Mouse (Mus musculus): ENCODE measurements at regions not wholly inside any gene's neighbourhood (a gene's known extent, or its start where the extent isn't known, plus 50 kb on each side); places are given as distances from the start of the nearest gene placed in this dataset.

- Histone ChIP-seq H3K27ac (ENCODE audit: insufficient read depth, low read length) (no peak overlapping the region), H3K9me3 (replicated peaks; ENCODE audit: control insufficient read depth, insufficient read depth, low read length, poor library complexity, severe bottlenecking) (no peaks in the 10 kb centered on the region), H3K4me3 (ENCODE audit: low read depth, low read length) (no peak overlapping the region), H3K36me3 (ENCODE audit: control insufficient read depth, insufficient read depth, low read length, poor library complexity, severe bottlenecking) (no peaks in the 10 kb centered on the region), H3K9ac (ENCODE audit: low read depth, poor library complexity, severe bottlenecking) (no peak overlapping the region), H3K27me3 (ENCODE audit: control insufficient read depth, insufficient read depth, low read length, poor library complexity, severe bottlenecking) (no peaks in the 10 kb centered on the region), H3K4me1 (ENCODE audit: control insufficient read depth, insufficient read depth, low read length) (no peaks in the 10 kb centered on the region)
- TF ChIP-seq CTCF (IDR thresholded peaks at IDR 0.05; ENCODE audit: low read depth, low read length) (no peak), EP300 (IDR thresholded peaks at IDR 0.05; ENCODE audit: insufficient read depth, low read depth, low read length) (no peak), POLR2A (IDR thresholded peaks at IDR 0.05; ENCODE audit: insufficient read depth, low read length) (no peak)
Observed at GRCm38 (mm10) chr13:114757459-114757858, 60.6 kb upstream of the Mocs2 start.

- H3K27ac ChIP-seq (ENCODE audit: insufficient read depth, low read length) = no peak overlapping the region
- TF ChIP-seq POLR2A (IDR thresholded peaks at IDR 0.05; ENCODE audit: insufficient read depth, low read length) (no peak), CTCF (IDR thresholded peaks at IDR 0.05; ENCODE audit: low read depth, low read length) (no peak), EP300 (IDR thresholded peaks at IDR 0.05; ENCODE audit: insufficient read depth, low read depth, low read length) (no peak)
- H3K4me3 ChIP-seq (ENCODE audit: low read depth, low read length) = no peak overlapping the region
- no peaks in the 10 kb centered on the region for H3K36me3 ChIP-seq (ENCODE audit: control insufficient read depth, insufficient read depth, low read length, poor library complexity, severe bottlenecking)
- no peaks in the 10 kb centered on the region for H3K9me3 ChIP-seq (replicated peaks; ENCODE audit: control insufficient read depth, insufficient read depth, low read length, poor library complexity, severe bottlenecking)
- no peak overlapping the region for H3K9ac ChIP-seq (ENCODE audit: low read depth, poor library complexity, severe bottlenecking)
- H3K4me1 ChIP-seq (ENCODE audit: control insufficient read depth, insufficient read depth, low read length) = no peaks in the 10 kb centered on the region
- H3K27me3 ChIP-seq (ENCODE audit: control insufficient read depth, insufficient read depth, low read length, poor library complexity, severe bottlenecking) = no peaks in the 10 kb centered on the region
Observed at GRCm38 (mm10) chr13:114759886-114760285, 58.1 kb upstream of the Mocs2 start.

GRCm38 (mm10) chr13:114760901-114761300, 57.1 kb upstream of the Mocs2 start:
- Histone ChIP-seq H3K4me3 (ENCODE audit: low read depth, low read length) (no peak overlapping the region), H3K9me3 (replicated peaks; ENCODE audit: control insufficient read depth, insufficient read depth, low read length, poor library complexity, severe bottlenecking) (no peaks in the 10 kb centered on the region), H3K36me3 (ENCODE audit: control insufficient read depth, insufficient read depth, low read length, poor library complexity, severe bottlenecking) (no peaks in the 10 kb centered on the region), H3K4me1 (ENCODE audit: control insufficient read depth, insufficient read depth, low read length) (no peaks in the 10 kb centered on the region), H3K27me3 (ENCODE audit: control insufficient read depth, insufficient read depth, low read length, poor library complexity, severe bottlenecking) (no peaks in the 10 kb centered on the region), H3K9ac (ENCODE audit: low read depth, poor library complexity, severe bottlenecking) (no peak overlapping the region), H3K27ac (ENCODE audit: insufficient read depth, low read length) (no peak overlapping the region)
- TF ChIP-seq EP300 (IDR thresholded peaks at IDR 0.05; ENCODE audit: insufficient read depth, low read depth, low read length) (no peak), POLR2A (IDR thresholded peaks at IDR 0.05; ENCODE audit: insufficient read depth, low read length) (no peak)
